ENCODE assay signal across 9 mouse cellular contexts in genomic region chr2:52038558-52038957, GRCm38 (mm10). TPM values are rescaled to one million over a fixed set of nuclear protein-coding genes. Genes with fewer than 3 reads are reported as not detected.
DNase-seq lines count a peak whose midpoint lies in the region; ATAC-seq and TF ChIP-seq lines count a peak whose summit lies in the region.
"Had no signal": no experiment of that assay in that cellular context is flagged by ENCODE, and none has a peak within 500 bp of the region (broad histone marks: within the 10 kb centered on the region; RNA-seq: fewer than 3 reads in every experiment).

No protein-coding gene starts in this region.

- ATAC-seq in lung, embryonic 14.5 days (ENCODE audit: insufficient read depth) = no peak
- ATAC-seq in forebrain, embryonic 11.5 days (replicated peaks; ENCODE audit: low FRiP score) = no peak
- no peak for ATAC-seq in neural tube, embryonic 15.5 days (ENCODE audit: low FRiP score)
- ATAC-seq in megakaryocyte progenitor cell, adult 5-6 weeks (replicated peaks; ENCODE audit: poor library complexity) = no peak

- TF ChIP-seq CTCF in lung, embryonic 14.5 days (IDR thresholded peaks at IDR 0.05; ENCODE audit: low read depth) = no peak
- no peak for TF ChIP-seq CTCF in cerebellum, adult 2 months (IDR thresholded peaks at IDR 0.05; ENCODE audit: borderline replicate concordance, insufficient read depth, low read depth, low read length)

- TF ChIP-seq POLR2A in cerebellum, adult 2 months (IDR thresholded peaks at IDR 0.05; ENCODE audit: borderline replicate concordance, insufficient read depth, low read length) = no peak

- no peak overlapping the region for H3K27ac ChIP-seq in lung, embryonic 14.5 days (ENCODE audit: low read depth)
- H3K27ac ChIP-seq in forebrain, embryonic 11.5 days (ENCODE audit: low read depth, low read length) = no peak overlapping the region
- H3K27ac ChIP-seq in limb, embryonic 10.5 days = peak overlapping the region; percentile 82
- no peak overlapping the region for H3K27ac ChIP-seq in neural tube, embryonic 15.5 days (replicated peaks)
- H3K27ac ChIP-seq in cerebellum, adult 2 months (ENCODE audit: insufficient read depth, low read length) = no peak overlapping the region

- H3K9ac ChIP-seq in lung, embryonic 14.5 days = no peak overlapping the region
- H3K9ac ChIP-seq in forebrain, embryonic 11.5 days (ENCODE audit: low read length) = peak overlapping the region; percentile 36; the same call in 1 of the 2 replicates
- no peak overlapping the region for H3K9ac ChIP-seq in neural tube, embryonic 15.5 days (replicated peaks)

- peak; percentile 13 for DNase-seq in lung, embryonic 14.5 days
- no peak for DNase-seq in lung, postnatal 14 days
- no peak for DNase-seq in forebrain, embryonic 11.5 days (ENCODE audit: low spot score)
- peak; percentile 37 for DNase-seq in limb, embryonic 10.5 days (ENCODE audit: low spot score)
- DNase-seq in right cerebral cortex, postnatal 25 days = no peak
- no peak for DNase-seq in cerebellum, adult 2 months

- H3K9me3 ChIP-seq in lung, embryonic 14.5 days (ENCODE audit: low read depth, low read length) = no peaks in the 10 kb centered on the region
- H3K9me3 ChIP-seq in forebrain, embryonic 11.5 days (ENCODE audit: control insufficient read depth, low read length) = no peaks in the 10 kb centered on the region
- no peaks in the 10 kb centered on the region for H3K9me3 ChIP-seq in limb, embryonic 10.5 days (replicated peaks)
- H3K9me3 ChIP-seq in neural tube, embryonic 15.5 days (replicated peaks) = no peaks in the 10 kb centered on the region

- WGBS in lung, embryonic 14.5 days = 55% methylated on average over 5 of the region's 5 CpGs
- 30% methylated on average over 5 of the region's 5 CpGs for WGBS in forebrain, embryonic 11.5 days
- 37% methylated on average over 5 of the region's 5 CpGs for WGBS in limb, embryonic 10.5 days
- WGBS in neural tube, embryonic 15.5 days = 33% methylated on average over 5 of the region's 5 CpGs
- 77% methylated on average over 5 of the region's 5 CpGs for WGBS in cerebellum, adult 2 months

- no peaks in the 10 kb centered on the region for H3K36me3 ChIP-seq in lung, embryonic 14.5 days (ENCODE audit: insufficient read depth)
- H3K36me3 ChIP-seq in forebrain, embryonic 11.5 days (ENCODE audit: control insufficient read depth, insufficient read depth, low read length) = no peaks in the 10 kb centered on the region
- H3K36me3 ChIP-seq in limb, embryonic 10.5 days = peaks cover 13% of the 10 kb centered on the region
- H3K36me3 ChIP-seq in neural tube, embryonic 15.5 days = no peaks in the 10 kb centered on the region

- H3K27me3 ChIP-seq in lung, embryonic 14.5 days (ENCODE audit: insufficient read depth, low read length) = no peaks in the 10 kb centered on the region
- no peaks in the 10 kb centered on the region for H3K27me3 ChIP-seq in forebrain, embryonic 11.5 days (ENCODE audit: control insufficient read depth, insufficient read depth, low read length)
- no peaks in the 10 kb centered on the region for H3K27me3 ChIP-seq in limb, embryonic 10.5 days (ENCODE audit: low read depth, poor library complexity, severe bottlenecking)
- H3K27me3 ChIP-seq in neural tube, embryonic 15.5 days (replicated peaks) = no peaks in the 10 kb centered on the region
- no peaks in the 10 kb centered on the region for H3K27me3 ChIP-seq in cerebellum, adult 2 months (ENCODE audit: control insufficient read depth, insufficient read depth, low read length)

- H3K4me2 ChIP-seq in lung, embryonic 14.5 days = peak overlapping the region; percentile 52
- peak overlapping the region; percentile 64 for H3K4me2 ChIP-seq in forebrain, embryonic 11.5 days (ENCODE audit: low read depth, low read length, severe bottlenecking)
- peak overlapping the region; percentile 68 for H3K4me2 ChIP-seq in neural tube, embryonic 15.5 days

- peak overlapping the region; percentile 31; the same call in 1 of the 2 replicates for H3K4me3 ChIP-seq in lung, embryonic 14.5 days (ENCODE audit: low read depth, low read length)
- H3K4me3 ChIP-seq in forebrain, embryonic 11.5 days (ENCODE audit: low read depth, low read length) = peak overlapping the region; percentile 45
- peak overlapping the region; percentile 58 for H3K4me3 ChIP-seq in limb, embryonic 10.5 days
- peak overlapping the region; percentile 17 for H3K4me3 ChIP-seq in neural tube, embryonic 15.5 days (replicated peaks)
- no peak overlapping the region for H3K4me3 ChIP-seq in cerebellum, adult 2 months (replicated peaks; ENCODE audit: insufficient read depth, low read depth, low read length)

- H3K4me1 ChIP-seq in lung, embryonic 14.5 days (ENCODE audit: insufficient read depth) = no peaks in the 10 kb centered on the region
- peaks cover 5% of the 10 kb centered on the region; the same call in 1 of the 2 replicates for H3K4me1 ChIP-seq in forebrain, embryonic 11.5 days (replicated peaks; ENCODE audit: control insufficient read depth, insufficient read depth, low read length)
- H3K4me1 ChIP-seq in limb, embryonic 10.5 days = peaks cover 30% of the 10 kb centered on the region
- peaks cover 7% of the 10 kb centered on the region for H3K4me1 ChIP-seq in neural tube, embryonic 15.5 days
- H3K4me1 ChIP-seq in cerebellum, adult 2 months (ENCODE audit: control insufficient read depth, insufficient read depth, low read length) = no peaks in the 10 kb centered on the region

RNA-seq across cellular contexts. Expression of gene Tnfaip6, which starts 0.7 kb away (rescaled TPM):
- polyA plus RNA-seq in lung, embryonic 14.5 days (2014; fragmentation: Nextera tagmentation; extraction: Ambion mirVana) = 6.2 and 6.3 TPM in 2 replicates
- 24.1 and 27.7 TPM in 2 replicates for polyA plus RNA-seq in forebrain, embryonic 11.5 days (2014; fragmentation: Nextera tagmentation; extraction: Ambion mirVana)
- 49.8 and 58.5 TPM in 2 replicates for polyA plus RNA-seq in limb, embryonic 10.5 days (2016; fragmentation: Nextera tagmentation; extraction: Ambion mirVana)
- polyA plus RNA-seq in neural tube, embryonic 15.5 days (2015; fragmentation: Nextera tagmentation; extraction: Ambion mirVana) = 3.6 and 4.2 TPM in 2 replicates
- 0.66 and 0.81 TPM in 2 replicates for total RNA-seq in megakaryocyte progenitor cell, adult 5-6 weeks (2015)
- total RNA-seq in megakaryocyte progenitor cell, adult 5-6 weeks (2017) = 1.1 TPM in 1 of 2 replicates, not detected in the other
- 16.0 and 16.9 TPM in 2 replicates for polyA plus RNA-seq in cerebellum, adult 2 months (2012; rRNA removed)
- total RNA-seq: megakaryocyte-erythroid progenitor cell, adult 5-6 weeks had no signal

RNA-seq across cellular contexts. Expression of gene Rif1, which starts 34.1 kb away (rescaled TPM):
- 57.0 and 61.9 TPM in 2 replicates for polyA plus RNA-seq in lung, embryonic 14.5 days (2014; fragmentation: Nextera tagmentation; extraction: Ambion mirVana)
- 55.7 and 63.2 TPM in 2 replicates for polyA plus RNA-seq in forebrain, embryonic 11.5 days (2014; fragmentation: Nextera tagmentation; extraction: Ambion mirVana)
- polyA plus RNA-seq in limb, embryonic 10.5 days (2016; fragmentation: Nextera tagmentation; extraction: Ambion mirVana) = 46.5 and 50.1 TPM in 2 replicates
- polyA plus RNA-seq in neural tube, embryonic 15.5 days (2015; fragmentation: Nextera tagmentation; extraction: Ambion mirVana) = 17.6 and 20.4 TPM in 2 replicates
- total RNA-seq in megakaryocyte progenitor cell, adult 5-6 weeks (2015) = 90.3 and 126 TPM in 2 replicates
- 79.4 and 107 TPM in 2 replicates for total RNA-seq in megakaryocyte progenitor cell, adult 5-6 weeks (2017)
- polyA plus RNA-seq in cerebellum, adult 2 months (2012; rRNA removed) = 33.7 and 36.9 TPM in 2 replicates

Comparison
In these comparisons a context has a peak if more than half of its experiments do, and no peak if none do; other contexts are left out.
1. DNase-seq: peak in lung, embryonic 14.5 days (single experiment) and limb, embryonic 10.5 days (single experiment); none in lung, postnatal 14 days (single experiment), forebrain, embryonic 11.5 days (single experiment), right cerebral cortex, postnatal 25 days (single experiment) and cerebellum, adult 2 months (0 of 2).
2. Peak in every context shown above with its lines, with median percentiles within 50 percentile points of each other: H3K4me2 ChIP-seq.